33 mouse cellular contexts compared by ENCODE assay signal in genomic region chr5:139386047-139386446, GRCm38 (mm10). TPM values are rescaled to one million over a fixed set of nuclear protein-coding genes. Genes with fewer than 3 reads are reported as not detected.
A peak's percentile ranks its signal among the peaks of the same experiment; 100 is the strongest.
DNase-seq lines count a peak whose midpoint lies in the region; ATAC-seq and TF ChIP-seq lines count a peak whose summit lies in the region.
"Had no signal": no experiment of that assay in that cellular context is flagged by ENCODE, and none has a peak within 500 bp of the region (broad histone marks: within the 10 kb centered on the region; RNA-seq: fewer than 3 reads in every experiment).

No protein-coding gene starts in this region.

- H3K9ac ChIP-seq in heart, embryonic 12.5 days: no peak overlapping the region
- no peak overlapping the region for H3K9ac ChIP-seq in midbrain, embryonic 13.5 days (replicated peaks)
- peak overlapping the region; percentile 34 for H3K9ac ChIP-seq in liver, postnatal 0 days (replicated peaks)
- H3K9ac ChIP-seq: forebrain, postnatal 0 days; hindbrain, embryonic 13.5 days; midbrain, embryonic 15.5 days; neural tube, embryonic 13.5 days; stomach, embryonic 15.5 days had no signal

- peak overlapping the region; percentile 9; the same call in 1 of the 2 replicates for H3K4me2 ChIP-seq in heart, embryonic 12.5 days
- no peak overlapping the region for H3K4me2 ChIP-seq in midbrain, embryonic 13.5 days (replicated peaks)
- peak overlapping the region; percentile 30 for H3K4me2 ChIP-seq in liver, postnatal 0 days (ENCODE audit: low read depth, low read length)
- H3K4me2 ChIP-seq: hindbrain, embryonic 13.5 days; midbrain, embryonic 15.5 days; neural tube, embryonic 13.5 days; stomach, embryonic 15.5 days had no signal

- 91% methylated on average over 5 of the region's 5 CpGs for WGBS in heart, embryonic 12.5 days
- WGBS in midbrain, embryonic 10.5 days: 91% methylated on average over 5 of the region's 5 CpGs
- 91% methylated on average over 5 of the region's 5 CpGs for WGBS in midbrain, embryonic 13.5 days
- WGBS in liver, postnatal 0 days (ENCODE audit: insufficient replicate concordance): 89% methylated on average over 5 of the region's 5 CpGs

- peaks cover 95% of the 10 kb centered on the region for H3K4me1 ChIP-seq in erythroblast, embryonic 14.5 days (ENCODE audit: control insufficient read depth)
- peaks cover 90% of the 10 kb centered on the region for H3K4me1 ChIP-seq in heart, embryonic 12.5 days (replicated peaks)
- H3K4me1 ChIP-seq in midbrain, embryonic 10.5 days: peaks cover 49% of the 10 kb centered on the region
- H3K4me1 ChIP-seq in midbrain, embryonic 13.5 days (replicated peaks): peaks cover 32% of the 10 kb centered on the region
- peaks cover 88% of the 10 kb centered on the region for H3K4me1 ChIP-seq in liver, postnatal 0 days (ENCODE audit: insufficient read depth)

- H3K36me3 ChIP-seq in erythroblast, embryonic 14.5 days (ENCODE audit: control insufficient read depth): peaks cover 88% of the 10 kb centered on the region
- no peaks in the 10 kb centered on the region for H3K36me3 ChIP-seq in heart, embryonic 12.5 days
- no peaks in the 10 kb centered on the region for H3K36me3 ChIP-seq in midbrain, embryonic 10.5 days
- no peaks in the 10 kb centered on the region for H3K36me3 ChIP-seq in midbrain, embryonic 13.5 days
- peaks cover 26% of the 10 kb centered on the region for H3K36me3 ChIP-seq in liver, postnatal 0 days (replicated peaks; ENCODE audit: insufficient read depth, low read length)
- H3K36me3 ChIP-seq: embryonic facial prominence, embryonic 10.5 days; hindbrain, embryonic 13.5 days; midbrain, embryonic 15.5 days; neural tube, embryonic 13.5 days; stomach, embryonic 15.5 days had no signal

- no peaks in the 10 kb centered on the region for H3K27me3 ChIP-seq in erythroblast, embryonic 14.5 days (ENCODE audit: control insufficient read depth)
- H3K27me3 ChIP-seq in heart, embryonic 12.5 days (replicated peaks): no peaks in the 10 kb centered on the region
- 0 out of 2 replicates have a peak, but pooled peaks cover 5% of the 10 kb centered on the region for H3K27me3 ChIP-seq in midbrain, embryonic 10.5 days (ENCODE audit: low read depth, poor library complexity, severe bottlenecking)
- no peaks in the 10 kb centered on the region for H3K27me3 ChIP-seq in midbrain, embryonic 13.5 days
- H3K27me3 ChIP-seq in liver, postnatal 0 days (ENCODE audit: insufficient read depth, low read length): no peaks in the 10 kb centered on the region
- H3K27me3 ChIP-seq: hindbrain, embryonic 13.5 days; midbrain, embryonic 15.5 days; neural tube, embryonic 13.5 days; stomach, embryonic 15.5 days had no signal

- no peak for TF ChIP-seq CTCF in liver, postnatal 0 days (IDR thresholded peaks at IDR 0.05; ENCODE audit: low read depth)

- no peaks in the 10 kb centered on the region for H3K9me3 ChIP-seq in erythroblast, embryonic 14.5 days (ENCODE audit: control insufficient read depth, low read length)
- no peaks in the 10 kb centered on the region for H3K9me3 ChIP-seq in heart, embryonic 12.5 days (replicated peaks)
- no peaks in the 10 kb centered on the region for H3K9me3 ChIP-seq in midbrain, embryonic 10.5 days (replicated peaks)
- H3K9me3 ChIP-seq in midbrain, embryonic 13.5 days: no peaks in the 10 kb centered on the region
- no peaks in the 10 kb centered on the region for H3K9me3 ChIP-seq in liver, postnatal 0 days (ENCODE audit: low read length)
- H3K9me3 ChIP-seq: embryonic facial prominence, embryonic 10.5 days; hindbrain, embryonic 13.5 days; midbrain, embryonic 15.5 days; neural tube, embryonic 13.5 days; stomach, embryonic 15.5 days had no signal

- no peak for DNase-seq in heart, adult 9 months (ENCODE audit: low spot score in 2 of 2)
- no peak for DNase-seq in midbrain, embryonic 10.5 days (ENCODE audit: low spot score)
- no peak for DNase-seq in liver, postnatal 0 days
- DNase-seq: adrenal gland, postnatal 14 days; cerebellum, adult 11-12 months; cerebellum, postnatal 10 days; forebrain, postnatal 0 days; gastrocnemius, postnatal 36 days; kidney, adult 18-20 months; kidney, postnatal 4 days; lung, adult 2 months; lung, postnatal 14 days; retina, postnatal 1 day; thymus, postnatal 25 days had no signal

- no peak overlapping the region for H3K27ac ChIP-seq in heart, embryonic 12.5 days (ENCODE audit: poor library complexity, severe bottlenecking)
- 0 out of 2 replicates have a peak overlapping the region, but pooled peaks have one; percentile 6 for H3K27ac ChIP-seq in midbrain, embryonic 10.5 days (replicated peaks)
- no peak overlapping the region for H3K27ac ChIP-seq in midbrain, embryonic 13.5 days
- peak overlapping the region; percentile 99 for H3K27ac ChIP-seq in liver, postnatal 0 days (ENCODE audit: low read depth)
- H3K27ac ChIP-seq: embryonic facial prominence, embryonic 10.5 days; hindbrain, embryonic 13.5 days; midbrain, embryonic 15.5 days; neural tube, embryonic 13.5 days; stomach, embryonic 15.5 days had no signal

- peak overlapping the region; percentile 17 for H3K4me3 ChIP-seq in erythroblast, embryonic 14.5 days (replicated peaks)
- H3K4me3 ChIP-seq in heart, embryonic 12.5 days: no peak overlapping the region
- H3K4me3 ChIP-seq in midbrain, embryonic 10.5 days: no peak overlapping the region
- H3K4me3 ChIP-seq in midbrain, embryonic 13.5 days (replicated peaks): no peak overlapping the region
- no peak overlapping the region for H3K4me3 ChIP-seq in liver, postnatal 0 days (ENCODE audit: low read depth, low read length)
- H3K4me3 ChIP-seq: embryonic facial prominence, embryonic 10.5 days; hindbrain, embryonic 13.5 days; midbrain, embryonic 15.5 days; myocyte; neural tube, embryonic 13.5 days; stomach, embryonic 15.5 days had no signal

- TF ChIP-seq EP300 in liver, postnatal 0 days (IDR thresholded peaks at IDR 0.05; ENCODE audit: low read depth): no peak

- ATAC-seq in erythroblast, adult 5-6 weeks (replicated peaks; ENCODE audit: low FRiP score, poor library complexity, severe bottlenecking): no peak
- ATAC-seq in heart, embryonic 12.5 days (ENCODE audit: insufficient number of reproducible peaks, low FRiP score): no peak
- no peak for ATAC-seq in midbrain, embryonic 13.5 days
- ATAC-seq in liver, postnatal 0 days: no peak
- ATAC-seq in cerebellum, adult (ENCODE audit: insufficient number of reproducible peaks, low FRiP score, low TSS enrichment): no peak
- ATAC-seq: forebrain, postnatal 0 days; midbrain, embryonic 15.5 days had no signal

RNA-seq across cellular contexts. Expression of gene Gpr146, which starts 8.6 kb away (rescaled TPM):
- polyA plus RNA-seq in erythroblast, embryonic 14.5 days (2012): 8.1 and 9.7 TPM in 2 replicates
- total RNA-seq in erythroblast, adult 5-6 weeks (2015; ENCODE audit: low replicate concordance): 27.3 and 37.2 TPM in 2 replicates
- 49.4 and 58.3 TPM in 2 replicates for total RNA-seq in erythroblast, adult 5-6 weeks (2017; ENCODE audit: low replicate concordance)
- polyA plus RNA-seq in heart, embryonic 12.5 days (2016; fragmentation: Nextera tagmentation; extraction: Ambion mirVana): 8.2 and 8.5 TPM in 2 replicates
- 1.7 and 2.0 TPM in 2 replicates for polyA plus RNA-seq in midbrain, embryonic 10.5 days (2016; fragmentation: Nextera tagmentation; extraction: Ambion mirVana)
- polyA plus RNA-seq in midbrain, embryonic 13.5 days (2015; fragmentation: Nextera tagmentation; extraction: Ambion mirVana): 1.7 TPM in 2 replicates
- 14.5 and 14.7 TPM in 2 replicates for polyA plus RNA-seq in liver, postnatal 0 days (2015; fragmentation: Nextera tagmentation; extraction: Ambion mirVana)

RNA-seq across cellular contexts. Expression of gene C130050O18Rik, which starts 19.0 kb away (rescaled TPM):
- polyA plus RNA-seq in erythroblast, embryonic 14.5 days (2012): not detected in 2 replicates
- 1.9 and 2.1 TPM in 2 replicates for total RNA-seq in erythroblast, adult 5-6 weeks (2015; ENCODE audit: low replicate concordance)
- 2.9 and 4.3 TPM in 2 replicates for total RNA-seq in erythroblast, adult 5-6 weeks (2017; ENCODE audit: low replicate concordance)
- polyA plus RNA-seq in heart, embryonic 12.5 days (2016; fragmentation: Nextera tagmentation; extraction: Ambion mirVana): 0.10 and 0.36 TPM in 2 replicates
- 0.32 and 0.39 TPM in 2 replicates for polyA plus RNA-seq in midbrain, embryonic 10.5 days (2016; fragmentation: Nextera tagmentation; extraction: Ambion mirVana)
- 0.13 TPM in 1 of 2 replicates, not detected in the other for polyA plus RNA-seq in midbrain, embryonic 13.5 days (2015; fragmentation: Nextera tagmentation; extraction: Ambion mirVana)
- polyA plus RNA-seq in liver, postnatal 0 days (2015; fragmentation: Nextera tagmentation; extraction: Ambion mirVana): 1.9 and 2.0 TPM in 2 replicates
- total RNA-seq: forebrain, postnatal 0 days had no signal

RNA-seq across cellular contexts. Expression of gene Cyp2w1, which starts 33.6 kb away (rescaled TPM):
- polyA plus RNA-seq in erythroblast, embryonic 14.5 days (2012): 0.02 and 0.06 TPM in 2 replicates
- not detected in 2 replicates for total RNA-seq in erythroblast, adult 5-6 weeks (2015; ENCODE audit: low replicate concordance)
- not detected in 2 replicates for total RNA-seq in erythroblast, adult 5-6 weeks (2017; ENCODE audit: low replicate concordance)
- polyA plus RNA-seq in heart, embryonic 12.5 days (2016; fragmentation: Nextera tagmentation; extraction: Ambion mirVana): not detected in 2 replicates
- not detected in 2 replicates for polyA plus RNA-seq in midbrain, embryonic 10.5 days (2016; fragmentation: Nextera tagmentation; extraction: Ambion mirVana)
- not detected in 2 replicates for polyA plus RNA-seq in midbrain, embryonic 13.5 days (2015; fragmentation: Nextera tagmentation; extraction: Ambion mirVana)
- polyA plus RNA-seq in liver, postnatal 0 days (2015; fragmentation: Nextera tagmentation; extraction: Ambion mirVana): not detected in 2 replicates
- total RNA-seq: adrenal gland, postnatal 14 days; forebrain, postnatal 0 days; gastrocnemius, postnatal 36 days; layer of hippocampus, postnatal 10 days; left cerebral cortex, adult 8-10 months; megakaryocyte progenitor cell, adult 5-6 weeks had no signal
- polyA plus RNA-seq: cortical plate, adult 2 months; embryonic facial prominence, embryonic 10.5 days; forebrain, embryonic 11.5 days; forebrain, postnatal 0 days; heart, embryonic 16.5 days; hindbrain, embryonic 13.5 days; kidney, embryonic 16.5 days; limb, embryonic 11.5 days; myocyte; neural tube, embryonic 13.5 days had no signal

RNA-seq across cellular contexts. Expression of gene Cox19, which starts 34.8 kb away (rescaled TPM):
- 5.5 and 10.5 TPM in 2 replicates for polyA plus RNA-seq in erythroblast, embryonic 14.5 days (2012)
- 4.2 and 6.5 TPM in 2 replicates for total RNA-seq in erythroblast, adult 5-6 weeks (2015; ENCODE audit: low replicate concordance)
- total RNA-seq in erythroblast, adult 5-6 weeks (2017; ENCODE audit: low replicate concordance): 7.7 and 8.8 TPM in 2 replicates
- polyA plus RNA-seq in heart, embryonic 12.5 days (2016; fragmentation: Nextera tagmentation; extraction: Ambion mirVana): 66.2 and 72.6 TPM in 2 replicates
- 123 and 134 TPM in 2 replicates for polyA plus RNA-seq in midbrain, embryonic 10.5 days (2016; fragmentation: Nextera tagmentation; extraction: Ambion mirVana)
- 120 and 131 TPM in 2 replicates for polyA plus RNA-seq in midbrain, embryonic 13.5 days (2015; fragmentation: Nextera tagmentation; extraction: Ambion mirVana)
- 34.4 and 37.1 TPM in 2 replicates for polyA plus RNA-seq in liver, postnatal 0 days (2015; fragmentation: Nextera tagmentation; extraction: Ambion mirVana)

RNA-seq across cellular contexts. Expression of gene Gper1, which starts 36.9 kb away (rescaled TPM):
- polyA plus RNA-seq in erythroblast, embryonic 14.5 days (2012): not detected in 2 replicates
- total RNA-seq in erythroblast, adult 5-6 weeks (2015; ENCODE audit: low replicate concordance): not detected in 2 replicates
- not detected in 2 replicates for total RNA-seq in erythroblast, adult 5-6 weeks (2017; ENCODE audit: low replicate concordance)
- polyA plus RNA-seq in heart, embryonic 12.5 days (2016; fragmentation: Nextera tagmentation; extraction: Ambion mirVana): 0.79 and 0.96 TPM in 2 replicates
- polyA plus RNA-seq in midbrain, embryonic 10.5 days (2016; fragmentation: Nextera tagmentation; extraction: Ambion mirVana): 0.77 and 2.5 TPM in 2 replicates
- 6.0 and 7.5 TPM in 2 replicates for polyA plus RNA-seq in midbrain, embryonic 13.5 days (2015; fragmentation: Nextera tagmentation; extraction: Ambion mirVana)
- 0.09 and 0.11 TPM in 2 replicates for polyA plus RNA-seq in liver, postnatal 0 days (2015; fragmentation: Nextera tagmentation; extraction: Ambion mirVana)
- total RNA-seq: megakaryocyte progenitor cell, adult 5-6 weeks had no signal

Comparison
In these comparisons a context has a peak if more than half of its experiments do, and no peak if none do; other contexts are left out.
1. H3K27ac ChIP-seq: peak in midbrain, embryonic 10.5 days (single experiment) and liver, postnatal 0 days (single experiment); none in heart, embryonic 12.5 days (single experiment) and midbrain, embryonic 13.5 days (single experiment).